Mouse (Mus musculus): ENCODE measurements at regions not wholly inside any gene's neighbourhood (a gene's known extent, or its start where the extent isn't known, plus 50 kb on each side); places are given as distances from the start of the nearest gene placed in this dataset.

GRCm38 (mm10) chr12:59620340-59620739 lies 400.8 kb upstream of the Fbxo33 start:
- POLR2A ChIA-PET = no interaction called here
- CTCF ChIA-PET = no interaction called here

- CTCF ChIA-PET = no interaction called here
- POLR2A ChIA-PET = no interaction called here
Observed at GRCm38 (mm10) chr12:59616075-59616474, 396.6 kb upstream of the Fbxo33 start.

GRCm38 (mm10) chr12:59599785-59600184 lies 380.3 kb upstream of the Fbxo33 start:
- CTCF ChIA-PET = no interaction called here
- POLR2A ChIA-PET = no interaction called here

- CTCF ChIA-PET = no interaction called here
- POLR2A ChIA-PET = no interaction called here
Observed at GRCm38 (mm10) chr12:59589354-59589753, 369.8 kb upstream of the Fbxo33 start.

GRCm38 (mm10) chr12:59582587-59582986 lies 363.1 kb upstream of the Fbxo33 start:
- ChIA-PET POLR2A (no interaction called here), CTCF (no interaction called here)

GRCm38 (mm10) chr12:59579694-59580093 lies 360.2 kb upstream of the Fbxo33 start:
- ChIA-PET POLR2A (no interaction called here), CTCF (no interaction called here)

- ChIA-PET CTCF (no interaction called here), POLR2A (interaction anchor here in 1 of 4 experiments (0.7 kb wide), 1 partner anchor 1253 kb away, joined by 7 read pairs; no protein-coding TSS in a partner anchor)
Observed at GRCm38 (mm10) chr12:59563960-59564359, 344.4 kb upstream of the Fbxo33 start.

- ChIA-PET CTCF (no interaction called here), POLR2A (no interaction called here)
Observed at GRCm38 (mm10) chr12:59539788-59540187, 320.3 kb upstream of the Fbxo33 start.

GRCm38 (mm10) chr12:59530521-59530920 lies 311.0 kb upstream of the Fbxo33 start:
- POLR2A ChIA-PET = no interaction called here
- CTCF ChIA-PET = no interaction called here

GRCm38 (mm10) chr12:59523368-59523767 lies 303.8 kb upstream of the Fbxo33 start:
- POLR2A ChIA-PET = no interaction called here
- CTCF ChIA-PET = no interaction called here

GRCm38 (mm10) chr12:59521946-59522345 lies 302.4 kb upstream of the Fbxo33 start:
- ChIA-PET POLR2A (interaction anchor here in 1 of 4 experiments (0.8 kb wide), 1 partner anchor 588 kb away, joined by 3 read pairs; no protein-coding TSS in a partner anchor), CTCF (no interaction called here)

- CTCF ChIA-PET = no interaction called here
- POLR2A ChIA-PET = interaction anchor here in 1 of 4 experiments (0.8 kb wide), 1 partner anchor 288 kb away, joined by 3 read pairs; no protein-coding TSS in a partner anchor
Observed at GRCm38 (mm10) chr12:59509857-59510256, 290.3 kb upstream of the Fbxo33 start.

GRCm38 (mm10) chr12:59509175-59509574 lies 289.6 kb upstream of the Fbxo33 start:
- ChIA-PET POLR2A (no interaction called here), CTCF (no interaction called here)

GRCm38 (mm10) chr12:59507431-59507830 lies 287.9 kb upstream of the Fbxo33 start:
- CTCF ChIA-PET = no interaction called here
- POLR2A ChIA-PET = interaction anchor here in 3 of 4 experiments (0.7 to 1.6 kb wide), 13 partner anchors 8 to 1308 kb away, joined by 3 to 11 read pairs (median 4); partner anchors contain the start of gene Fbxo33 (in 1 of the 3)

- POLR2A ChIA-PET = interaction anchor here in 2 of 4 experiments (0.7 to 1.7 kb wide), 2 partner anchors 10 kb away, joined by 3 to 11 read pairs; no protein-coding TSS in a partner anchor
- CTCF ChIA-PET = interaction anchor here in 1 of 4 experiments (0.6 kb wide), 1 partner anchor 437 kb away, joined by 4 read pairs; no protein-coding TSS in a partner anchor
Observed at GRCm38 (mm10) chr12:59497434-59497833, 277.9 kb upstream of the Fbxo33 start.

GRCm38 (mm10) chr12:59488019-59488418 lies 268.5 kb upstream of the Fbxo33 start:
- POLR2A ChIA-PET = interaction anchor here in 1 of 4 experiments (1.1 kb wide), 1 partner anchor 19 kb away, joined by 3 read pairs; no protein-coding TSS in a partner anchor
- CTCF ChIA-PET = no interaction called here

- CTCF ChIA-PET = no interaction called here
Observed at GRCm38 (mm10) chr12:59487507-59487906, 268.0 kb upstream of the Fbxo33 start.

GRCm38 (mm10) chr12:59460997-59461961 lies 241.8 kb upstream of the Fbxo33 start:
- ChIA-PET CTCF (no interaction called here), POLR2A (no interaction called here)

More at GRCm38 (mm10) chr12:59487507-59487906, 268.0 kb upstream of the Fbxo33 start:
- POLR2A ChIA-PET = no interaction called here

GRCm38 (mm10) chr12:59456175-59456851 lies 236.8 kb upstream of the Fbxo33 start:
- POLR2A ChIA-PET = no interaction called here
- CTCF ChIA-PET = no interaction called here

- ChIA-PET POLR2A (interaction anchor here in 1 of 4 experiments (0.6 kb wide), 1 partner anchor 92 kb away, joined by 7 read pairs; no protein-coding TSS in a partner anchor), CTCF (interaction anchor here in 1 of 4 experiments (0.6 kb wide), 1 partner anchor 11 kb away, joined by 3 read pairs; no protein-coding TSS in a partner anchor)
Observed at GRCm38 (mm10) chr12:59415051-59415450, 195.5 kb upstream of the Fbxo33 start.
